Mouse (Mus musculus): ENCODE measurements around the gene Abt1. TPM values are rescaled to one million over a fixed set of nuclear protein-coding genes. Genes with fewer than 3 reads are reported as not detected.
A peak's percentile ranks its signal among the peaks of the same experiment; 100 is the strongest.

Abt1 gene
- polyA plus RNA-seq (2014; fragmentation: Nextera tagmentation; extraction: Ambion mirVana) = 8.8 and 9.5 TPM in 2 replicates

DNA sequence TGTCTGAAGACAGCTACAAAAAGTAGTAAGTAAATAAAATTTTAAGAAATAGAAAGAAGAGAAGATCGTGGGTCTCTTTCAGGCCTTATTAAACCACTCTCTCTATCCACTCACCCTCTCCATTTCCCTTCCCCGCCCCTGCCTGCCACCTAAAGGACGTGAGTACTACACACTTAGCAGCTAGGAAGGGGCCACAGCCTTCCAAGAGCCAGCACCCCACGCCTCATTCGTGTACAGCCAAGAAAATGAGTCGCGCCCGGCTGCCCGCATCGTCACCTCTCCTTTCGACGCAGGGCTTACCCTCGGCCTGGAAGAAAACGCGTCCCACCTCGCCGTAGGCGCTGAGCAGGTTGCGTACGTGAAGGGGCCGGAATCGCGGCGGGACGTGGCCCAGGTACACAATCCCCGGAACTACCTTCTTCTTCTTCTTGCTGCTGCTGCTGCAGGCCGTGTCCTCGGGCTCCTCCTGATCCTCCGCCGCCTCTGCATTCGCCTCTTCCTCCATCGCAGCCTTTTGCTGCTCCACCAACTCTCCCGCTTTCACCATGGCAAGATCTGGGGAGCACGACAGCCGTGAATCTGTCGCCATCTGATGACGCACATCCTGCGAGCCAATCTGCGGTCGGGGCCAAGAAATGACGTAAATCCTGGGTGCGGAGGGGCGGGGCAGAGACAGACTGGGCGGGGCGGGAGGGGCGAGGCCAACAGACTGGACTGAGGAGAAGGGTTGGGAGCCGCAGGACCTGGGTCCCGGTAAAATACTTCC is at the start of gene Abt1:
Abt1 (minus strand) TSS at position 581 of the 766 bp plus-strand sequence.
- ATAC-seq (ENCODE audit: low read depth) = peak; percentile 87

GRCm38 (mm10) chr13:23466911-23467310 is 43.2 kb upstream of the Abt1 start:
- no peak overlapping the region for H3K4me2 ChIP-seq (ENCODE audit: low read depth, low read length)
- H3K36me3 ChIP-seq (ENCODE audit: control insufficient read depth, insufficient read depth, low read length) = no peaks in the 10 kb centered on the region
- H3K4me1 ChIP-seq (ENCODE audit: control insufficient read depth, insufficient read depth, low read length) = peaks cover 10% of the 10 kb centered on the region
- H3K9ac ChIP-seq (replicated peaks; ENCODE audit: low read depth, low read length) = no peak overlapping the region
- ATAC-seq (ENCODE audit: low read depth) = peak; percentile 63; the same call in 1 of the 2 replicates
- no peak overlapping the region for H3K27ac ChIP-seq (ENCODE audit: low read depth, low read length)
- H3K4me3 ChIP-seq (ENCODE audit: low read depth, low read length) = no peak overlapping the region
- peaks cover 2% of the 10 kb centered on the region; the same call in 1 of the 2 replicates for H3K27me3 ChIP-seq (ENCODE audit: control insufficient read depth, insufficient read depth, low read length)
- WGBS = 2% methylated on average over 9 of the region's 9 CpGs
- H3K9me3 ChIP-seq (ENCODE audit: control insufficient read depth, low read length) = no peaks in the 10 kb centered on the region

More for the DNA sequence above, at the start of gene Abt1:
- Histone ChIP-seq H3K4me1 (ENCODE audit: control insufficient read depth, insufficient read depth, low read length) (peaks cover 4% of the 10 kb centered on the region; the same call in 1 of the 2 replicates), H3K27ac (ENCODE audit: low read depth, low read length) (0 out of 2 replicates have a peak within 1 kb of the TSS, but pooled peaks have one; percentile 39), H3K4me2 (ENCODE audit: low read depth, low read length) (peak within 1 kb of the TSS; percentile 89), H3K36me3 (ENCODE audit: control insufficient read depth, insufficient read depth, low read length) (peaks cover 19% of the 10 kb centered on the region), H3K9me3 (ENCODE audit: control insufficient read depth, low read length) (no peaks in the 10 kb centered on the region), H3K4me3 (ENCODE audit: low read depth, low read length) (peak within 1 kb of the TSS; percentile 83), H3K9ac (replicated peaks; ENCODE audit: low read depth, low read length) (peak within 1 kb of the TSS; percentile 78), H3K27me3 (ENCODE audit: control insufficient read depth, insufficient read depth, low read length) (no peaks in the 10 kb centered on the region)
- WGBS = under 1% methylated on average over 48 of the region's 48 CpGs

GRCm38 (mm10) chr13:23466306-23466705 is 42.6 kb upstream of the Abt1 start:
- peaks cover 10% of the 10 kb centered on the region for H3K4me1 ChIP-seq (ENCODE audit: control insufficient read depth, insufficient read depth, low read length)
- H3K27me3 ChIP-seq (ENCODE audit: control insufficient read depth, insufficient read depth, low read length) = peaks cover 2% of the 10 kb centered on the region; the same call in 1 of the 2 replicates
- H3K9me3 ChIP-seq (ENCODE audit: control insufficient read depth, low read length) = no peaks in the 10 kb centered on the region
- H3K9ac ChIP-seq (replicated peaks; ENCODE audit: low read depth, low read length) = no peak overlapping the region
- WGBS = 58% methylated on average over 1 of the region's 1 CpGs
- H3K4me2 ChIP-seq (ENCODE audit: low read depth, low read length) = no peak overlapping the region
- ATAC-seq (ENCODE audit: low read depth) = no peak
- H3K4me3 ChIP-seq (ENCODE audit: low read depth, low read length) = no peak overlapping the region
- no peaks in the 10 kb centered on the region for H3K36me3 ChIP-seq (ENCODE audit: control insufficient read depth, insufficient read depth, low read length)
- H3K27ac ChIP-seq (ENCODE audit: low read depth, low read length) = no peak overlapping the region

DNA sequence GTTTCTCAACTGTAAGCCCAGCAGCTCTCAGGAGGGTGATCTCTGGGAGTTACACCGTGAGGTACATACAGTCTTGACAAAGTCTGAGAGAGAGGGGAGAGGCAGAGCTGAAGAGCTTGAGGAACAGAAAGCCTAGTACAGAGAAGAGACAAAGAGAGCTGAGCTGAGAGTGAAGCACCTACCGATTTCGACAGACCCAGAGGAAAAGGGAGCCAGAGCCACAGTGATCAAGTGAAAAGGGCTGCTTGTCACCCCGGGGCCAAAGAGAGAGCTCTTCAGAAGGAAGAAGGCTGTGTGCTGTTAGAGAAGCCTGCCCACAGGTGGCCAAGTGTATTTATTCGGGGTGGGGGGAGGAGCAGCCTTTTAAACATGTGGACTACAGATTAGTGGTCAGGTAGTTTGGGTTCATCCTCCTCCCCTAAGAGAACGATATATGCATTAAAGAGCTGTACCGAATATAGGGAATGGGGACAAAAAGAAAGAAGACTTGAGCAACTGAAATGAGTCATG is 42.0 kb upstream of the Abt1 start, which contains the start of gene Btn1a1:
Btn1a1 (minus strand) TSS at position 302 of the 510 bp plus-strand sequence.
- Histone ChIP-seq H3K9ac (replicated peaks; ENCODE audit: low read depth, low read length) (peak within 1 kb of the TSS; percentile 56; the same call in 1 of the 2 replicates), H3K4me2 (ENCODE audit: low read depth, low read length) (peak within 1 kb of the TSS; percentile 79), H3K27ac (ENCODE audit: low read depth, low read length) (no peak within 1 kb of the TSS), H3K4me1 (ENCODE audit: control insufficient read depth, insufficient read depth, low read length) (peaks cover 10% of the 10 kb centered on the region), H3K27me3 (ENCODE audit: control insufficient read depth, insufficient read depth, low read length) (peaks cover 2% of the 10 kb centered on the region; the same call in 1 of the 2 replicates), H3K4me3 (ENCODE audit: low read depth, low read length) (peak within 1 kb of the TSS; percentile 51), H3K9me3 (ENCODE audit: control insufficient read depth, low read length) (no peaks in the 10 kb centered on the region), H3K36me3 (ENCODE audit: control insufficient read depth, insufficient read depth, low read length) (no peaks in the 10 kb centered on the region)
- WGBS = under 1% methylated on average over 7 of the region's 7 CpGs
- no peak for ATAC-seq (ENCODE audit: low read depth)

DNA sequence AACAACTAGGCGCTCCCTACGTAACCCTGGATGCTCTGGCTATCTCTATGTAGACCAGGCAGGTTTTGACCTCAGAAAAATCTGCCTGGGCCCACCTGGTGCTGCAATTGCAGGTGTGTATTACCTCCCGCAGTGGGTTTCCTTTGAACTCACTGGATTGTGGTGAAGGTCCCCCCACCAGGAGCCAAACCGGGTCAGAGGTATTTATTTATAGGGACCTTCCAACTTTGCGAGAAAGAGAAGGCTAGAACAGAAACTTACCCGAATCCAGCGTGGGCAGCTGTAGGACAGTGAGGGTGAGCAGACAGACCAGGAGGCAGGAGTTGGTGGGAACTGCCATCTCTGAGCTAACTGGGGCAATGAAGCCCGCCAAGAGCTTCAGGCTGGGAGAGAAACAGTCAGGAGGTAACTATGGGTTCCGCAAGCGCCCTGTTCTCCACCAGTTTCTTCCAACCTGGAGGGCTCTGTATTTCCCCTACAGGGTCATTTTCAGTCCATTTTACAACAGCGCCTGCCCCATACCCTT is 41.2 kb upstream of the Abt1 start:
- H3K27me3 ChIP-seq (ENCODE audit: control insufficient read depth, insufficient read depth, low read length) = peaks cover 2% of the 10 kb centered on the region; the same call in 1 of the 2 replicates
- no peaks in the 10 kb centered on the region for H3K9me3 ChIP-seq (ENCODE audit: control insufficient read depth, low read length)
- 1% methylated on average over 11 of the region's 11 CpGs for WGBS
- peak overlapping the region; percentile 51 for H3K4me3 ChIP-seq (ENCODE audit: low read depth, low read length)
- peak overlapping the region; percentile 79 for H3K4me2 ChIP-seq (ENCODE audit: low read depth, low read length)
- ATAC-seq (ENCODE audit: low read depth) = no peak
- peak overlapping the region; percentile 56 for H3K9ac ChIP-seq (replicated peaks; ENCODE audit: low read depth, low read length)
- no peaks in the 10 kb centered on the region for H3K36me3 ChIP-seq (ENCODE audit: control insufficient read depth, insufficient read depth, low read length)
- H3K4me1 ChIP-seq (ENCODE audit: control insufficient read depth, insufficient read depth, low read length) = peaks cover 10% of the 10 kb centered on the region
- no peak overlapping the region for H3K27ac ChIP-seq (ENCODE audit: low read depth, low read length)

DNA sequence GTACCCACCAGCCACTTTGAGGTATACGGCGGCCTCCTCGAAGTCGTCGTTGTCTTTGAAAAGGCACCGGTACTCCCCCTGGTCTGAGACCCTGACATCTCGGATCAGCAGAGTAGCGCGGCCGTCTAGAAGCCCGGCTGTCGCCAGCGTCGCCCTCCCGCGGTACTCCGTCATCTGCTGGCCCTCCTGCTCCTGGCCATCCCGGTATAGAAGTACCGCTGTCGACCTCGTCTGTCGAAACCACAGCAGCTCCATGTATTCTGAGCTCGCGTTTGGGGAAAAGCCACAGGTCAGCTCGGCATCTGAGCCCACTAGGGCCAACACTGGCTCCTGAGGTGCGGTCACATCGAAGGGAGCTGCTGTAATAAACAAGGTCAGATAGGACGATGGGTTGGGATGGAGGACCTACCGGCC is 40.6 kb upstream of the Abt1 start:
- Histone ChIP-seq H3K27me3 (ENCODE audit: control insufficient read depth, insufficient read depth, low read length) (peaks cover 2% of the 10 kb centered on the region; the same call in 1 of the 2 replicates), H3K4me1 (ENCODE audit: control insufficient read depth, insufficient read depth, low read length) (peaks cover 10% of the 10 kb centered on the region), H3K36me3 (ENCODE audit: control insufficient read depth, insufficient read depth, low read length) (no peaks in the 10 kb centered on the region), H3K4me3 (ENCODE audit: low read depth, low read length) (peak overlapping the region; percentile 51), H3K9ac (replicated peaks; ENCODE audit: low read depth, low read length) (peak overlapping the region; percentile 56), H3K4me2 (ENCODE audit: low read depth, low read length) (peak overlapping the region; percentile 79), H3K9me3 (ENCODE audit: control insufficient read depth, low read length) (no peaks in the 10 kb centered on the region), H3K27ac (ENCODE audit: low read depth, low read length) (no peak overlapping the region)
- ATAC-seq (ENCODE audit: low read depth) = peak; percentile 31
- WGBS = under 1% methylated on average over 28 of the region's 29 CpGs

- Histone ChIP-seq H3K27me3 (ENCODE audit: control insufficient read depth, insufficient read depth, low read length) (peaks cover 2% of the 10 kb centered on the region; the same call in 1 of the 2 replicates), H3K27ac (ENCODE audit: low read depth, low read length) (no peak overlapping the region), H3K4me1 (ENCODE audit: control insufficient read depth, insufficient read depth, low read length) (peaks cover 10% of the 10 kb centered on the region), H3K36me3 (ENCODE audit: control insufficient read depth, insufficient read depth, low read length) (no peaks in the 10 kb centered on the region), H3K4me3 (ENCODE audit: low read depth, low read length) (peak overlapping the region; percentile 51), H3K9ac (replicated peaks; ENCODE audit: low read depth, low read length) (peak overlapping the region; percentile 56), H3K9me3 (ENCODE audit: control insufficient read depth, low read length) (no peaks in the 10 kb centered on the region), H3K4me2 (ENCODE audit: low read depth, low read length) (peak overlapping the region; percentile 79)
- WGBS = under 1% methylated on average over 21 of the region's 21 CpGs
- peak; percentile 87 for ATAC-seq (ENCODE audit: low read depth)
Observed at GRCm38 (mm10) chr13:23463381-23464223, 39.9 kb upstream of the Abt1 start.

- Histone ChIP-seq H3K9me3 (ENCODE audit: control insufficient read depth, low read length) (no peaks in the 10 kb centered on the region), H3K36me3 (ENCODE audit: control insufficient read depth, insufficient read depth, low read length) (no peaks in the 10 kb centered on the region), H3K27ac (ENCODE audit: low read depth, low read length) (no peak overlapping the region), H3K4me3 (ENCODE audit: low read depth, low read length) (no peak overlapping the region), H3K27me3 (ENCODE audit: control insufficient read depth, insufficient read depth, low read length) (peaks cover 2% of the 10 kb centered on the region; the same call in 1 of the 2 replicates), H3K4me1 (ENCODE audit: control insufficient read depth, insufficient read depth, low read length) (peaks cover 10% of the 10 kb centered on the region), H3K9ac (replicated peaks; ENCODE audit: low read depth, low read length) (no peak overlapping the region), H3K4me2 (ENCODE audit: low read depth, low read length) (no peak overlapping the region)
- ATAC-seq (ENCODE audit: low read depth) = no peak
Observed at GRCm38 (mm10) chr13:23462669-23463068, 39.0 kb upstream of the Abt1 start.

Measured in neural tube, embryonic 14.5 days (tissue).